Mouse (Mus musculus) stomach, embryonic 14.5 days (tissue): ENCODE data around the gene Tstd1. TPM values are rescaled to one million over a fixed set of nuclear protein-coding genes. Genes with fewer than 3 reads are reported as not detected.

Experiments
- ATAC-seq: fragments of 200-750 bp; cut with Nextera tagmentation; 2 replicates; pipeline ENCODE4 v1.8.0; 2017; ENCODE audit warnings: low read depth, moderate TSS enrichment; ENCODE audit not compliant: insufficient number of reproducible peaks, insufficient read depth, low FRiP score
- H3K27ac ChIP-seq: fragments of 300-500 bp; sonication (generic); 2 replicates; pipeline ENCODE4 v1.5.1; 2014; ENCODE audit warnings: mild to moderate bottlenecking, low read length, moderate library complexity, mixed read lengths
- H3K27me3 ChIP-seq: fragments of 300-500 bp; sonication (generic); 2 replicates; pipeline ENCODE4 v1.6.1; 2014; ENCODE audit warnings: low read length, control low read depth, mixed read lengths; ENCODE audit not compliant: control insufficient read depth, insufficient read depth
- H3K36me3 ChIP-seq: fragments of 300-500 bp; sonication (generic); 2 replicates; pipeline ENCODE4 v1.6.1; 2014; ENCODE audit warnings: mild to moderate bottlenecking, control low read depth, low read length, moderate library complexity, mixed read lengths; ENCODE audit not compliant: control insufficient read depth, insufficient read depth
- H3K4me1 ChIP-seq: fragments of 300-500 bp; sonication (generic); 2 replicates; pipeline ENCODE4 v1.6.1; 2014; ENCODE audit warnings: low read length, control low read depth, mixed read lengths; ENCODE audit not compliant: control insufficient read depth, insufficient read depth
- H3K4me2 ChIP-seq: fragments of 300-500 bp; sonication (generic); replicated peaks from 2 replicates; pipeline ENCODE4 v1.6.1; 2014; ENCODE audit warnings: low read depth, low read length, control low read depth
- H3K4me3 ChIP-seq: fragments of 300-500 bp; sonication (generic); 2 replicates; pipeline ENCODE4 v1.5.1; 2014; ENCODE audit warnings: low read depth, low read length, control low read depth
- H3K9ac ChIP-seq: fragments of 300-500 bp; sonication (generic); replicated peaks from 2 replicates; pipeline ENCODE4 v1.6.1; 2014; ENCODE audit warnings: low read depth, mild to moderate bottlenecking, control low read depth, low read length, moderate library complexity, mixed read lengths
- H3K9me3 ChIP-seq: fragments of 300-500 bp; sonication (generic); 2 replicates; pipeline ENCODE4 v1.6.1; 2016; ENCODE audit warnings: low read depth, low read length, control low read depth; ENCODE audit not compliant: control insufficient read depth
- WGBS: fragments of 180-500 bp; shearing (Covaris S2); extraction: QIAGEN DNeasy Blood & Tissue Kit; methylation state at CpG from one replicate; pipeline ENCODE4 v1.1.7; 2014; 5-methylcytosine and 5-hydroxymethylcytosine counted together
- polyA plus RNA-seq: library from polyadenylated mRNA; unstranded; fragments of >200 nt; fragmentation: Nextera tagmentation; extraction: Ambion mirVana; gene quantifications from 2 replicates; pipeline ENCODE4 v1.2.1, GENCODE M21; 2014

Gene Tstd1
- polyA plus RNA-seq, 1 experiment from 2014 or later, result 3.1 TPM

DNA sequence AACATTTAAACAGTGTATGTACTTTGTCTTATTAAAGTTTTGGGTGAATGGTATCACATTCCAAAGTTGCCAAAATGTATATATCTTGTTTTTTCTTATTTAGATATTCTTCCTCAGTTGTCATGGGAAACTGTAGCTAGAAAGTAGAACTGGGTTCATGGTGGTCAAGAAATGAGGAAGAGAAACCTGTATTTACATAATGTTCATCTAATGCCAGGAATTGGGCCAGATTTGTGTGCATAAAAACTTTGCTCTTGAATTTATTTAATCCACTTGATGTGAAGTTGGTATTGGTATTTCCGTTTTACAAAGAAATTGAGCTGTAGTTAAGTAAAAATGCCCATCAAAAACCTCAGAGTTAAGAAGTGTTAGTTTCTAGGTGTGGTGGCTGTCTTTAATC is 8.4 kb upstream of the Tstd1 start:
- no peak overlapping the region for H3K27ac ChIP-seq
- no peak overlapping the region for H3K9ac ChIP-seq
- H3K4me3 ChIP-seq, result no peak overlapping the region
- H3K4me2 ChIP-seq, result no peak overlapping the region
- H3K9me3 ChIP-seq, result no peaks in the 10 kb centered on the region
- H3K27me3 ChIP-seq, result no peaks in the 10 kb centered on the region
- ATAC-seq, result no peak
- H3K36me3 ChIP-seq, result peaks cover 6% of the 10 kb centered on the region; the same call in 1 of the 2 replicates
- H3K4me1 ChIP-seq, result peaks cover 15% of the 10 kb centered on the region
- 93% methylated on average over 1 of the region's 1 CpGs for WGBS

DNA sequence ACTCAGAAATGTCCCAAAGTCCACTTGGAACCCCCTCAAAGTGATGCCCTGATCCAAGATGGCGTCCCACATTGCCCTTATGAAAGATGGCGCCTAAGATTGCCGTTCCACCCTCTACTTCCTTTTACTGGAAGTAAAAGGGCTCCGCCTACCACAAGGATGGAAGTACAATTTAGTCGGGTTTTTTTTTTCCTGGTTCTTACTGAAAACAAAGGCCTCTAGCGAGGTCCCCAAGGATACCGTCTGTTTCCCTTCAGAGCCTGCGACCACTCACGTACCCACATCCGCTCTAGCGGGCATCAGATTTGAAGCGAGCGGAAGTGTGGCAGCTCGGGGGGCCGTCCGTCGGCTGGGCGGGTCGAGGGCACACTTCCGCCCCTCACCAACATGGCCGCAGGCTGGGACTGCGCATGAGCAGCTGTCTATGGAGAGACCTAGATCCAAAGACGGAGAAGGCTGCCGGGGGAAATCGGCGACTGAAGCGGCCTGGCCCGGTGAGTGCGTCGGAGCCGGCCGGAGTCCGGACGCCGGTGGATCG is 7.7 kb upstream of the Tstd1 start, which contains the start of gene Usf1:
Gene Usf1, plus strand, starts transcription at position 367 of the 538 bp plus-strand sequence.
- ATAC-seq, result peak; percentile 96
- peaks cover 13% of the 10 kb centered on the region for H3K36me3 ChIP-seq
- H3K9me3 ChIP-seq, result no peaks in the 10 kb centered on the region
- H3K4me2 ChIP-seq, result peak within 1 kb of the TSS; percentile 49
- peak within 1 kb of the TSS; percentile 83 for H3K27ac ChIP-seq
- peaks cover 15% of the 10 kb centered on the region for H3K4me1 ChIP-seq
- peak within 1 kb of the TSS; percentile 71 for H3K9ac ChIP-seq
- WGBS, result under 1% methylated on average over 36 of the region's 36 CpGs
- H3K27me3 ChIP-seq, result no peaks in the 10 kb centered on the region
- peak within 1 kb of the TSS; percentile 85 for H3K4me3 ChIP-seq

DNA sequence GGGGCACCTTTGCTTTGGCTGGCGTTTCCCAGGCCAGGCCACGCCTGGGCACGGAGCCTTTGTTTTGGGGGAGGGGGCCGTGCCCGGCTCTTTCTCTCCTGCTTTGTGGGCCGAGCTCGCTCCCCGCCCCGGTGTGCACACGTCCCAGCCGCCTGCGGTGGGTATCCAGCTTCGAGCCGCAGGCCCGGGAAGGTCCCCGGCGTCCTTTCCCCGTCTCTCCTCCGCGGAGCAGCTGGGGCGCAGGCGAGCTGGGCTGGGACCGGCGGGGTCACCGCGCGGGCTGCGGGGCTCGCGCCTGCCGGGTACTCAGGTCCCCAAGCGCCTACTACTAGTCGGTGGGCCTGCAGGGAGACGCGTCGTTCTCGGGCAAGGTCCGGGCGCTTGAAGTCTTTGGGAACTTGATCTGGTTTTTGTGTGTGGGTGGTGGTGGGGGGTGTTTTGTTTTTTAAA is 7.2 kb upstream of the Tstd1 start:
- H3K36me3 ChIP-seq, result peaks cover 18% of the 10 kb centered on the region
- peak overlapping the region; percentile 83 for H3K27ac ChIP-seq
- no peaks in the 10 kb centered on the region for H3K27me3 ChIP-seq
- H3K9me3 ChIP-seq, result no peaks in the 10 kb centered on the region
- peak; percentile 77 for ATAC-seq
- under 1% methylated on average over 37 of the region's 39 CpGs for WGBS
- H3K9ac ChIP-seq, result peak overlapping the region; percentile 71
- peak overlapping the region; percentile 85 for H3K4me3 ChIP-seq
- peaks cover 15% of the 10 kb centered on the region for H3K4me1 ChIP-seq
- peak overlapping the region; percentile 49 for H3K4me2 ChIP-seq

DNA sequence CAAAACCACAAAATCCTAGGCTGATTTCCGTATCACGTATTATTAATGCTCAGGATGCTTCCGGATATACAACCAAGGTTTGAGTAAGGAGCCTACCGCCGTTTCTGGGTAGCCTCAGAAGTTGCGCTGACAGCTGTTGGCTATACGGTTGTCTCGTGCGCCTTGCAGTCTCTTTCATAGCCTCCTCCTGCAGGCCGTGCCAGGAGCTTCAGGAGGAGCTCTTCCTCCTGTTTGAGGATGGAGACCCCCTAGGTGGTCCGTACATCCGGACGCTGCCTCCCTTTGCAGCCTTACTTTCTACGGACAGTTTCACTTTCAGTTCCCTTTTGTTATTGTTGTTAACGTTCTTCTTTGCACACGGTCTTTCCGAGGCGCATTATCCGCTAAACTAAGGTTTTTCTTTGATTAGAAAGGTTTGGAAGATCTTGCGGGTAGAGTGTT is 6.7 kb upstream of the Tstd1 start:
- WGBS, result under 1% methylated on average over 20 of the region's 20 CpGs
- no peaks in the 10 kb centered on the region for H3K27me3 ChIP-seq
- H3K4me3 ChIP-seq, result peak overlapping the region; percentile 85

DNA sequence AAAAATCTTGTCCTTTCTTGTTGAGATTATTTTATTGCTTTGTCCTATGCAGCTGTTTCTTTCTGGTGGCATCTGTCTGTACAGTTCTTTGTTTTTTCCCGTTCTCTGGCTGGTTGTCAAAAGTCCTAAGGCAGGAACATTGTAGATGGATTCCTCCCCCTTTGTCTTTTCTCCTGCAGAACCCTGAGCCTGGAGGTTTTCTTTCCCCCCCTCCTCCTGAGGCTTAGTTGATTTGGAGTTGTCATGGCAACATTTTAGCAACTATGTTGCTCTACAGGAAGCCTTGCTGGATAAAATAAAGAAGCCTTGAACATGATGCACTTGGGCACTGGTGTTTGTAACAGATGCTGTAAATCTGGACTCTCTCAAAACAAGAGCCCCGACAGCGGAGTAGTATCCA is 6.2 kb upstream of the Tstd1 start:
- WGBS, result 46% methylated on average over 3 of the region's 3 CpGs

More for the DNA sequence above, 6.7 kb upstream of the Tstd1 start:
- H3K9ac ChIP-seq, result peak overlapping the region; percentile 71
- peak overlapping the region; percentile 49 for H3K4me2 ChIP-seq
- H3K9me3 ChIP-seq, result no peaks in the 10 kb centered on the region
- peaks cover 15% of the 10 kb centered on the region for H3K4me1 ChIP-seq
- peak overlapping the region; percentile 83 for H3K27ac ChIP-seq
- H3K36me3 ChIP-seq, result peaks cover 23% of the 10 kb centered on the region
- ATAC-seq, result peak; percentile 17; the same call in 1 of the 2 replicates

DNA sequence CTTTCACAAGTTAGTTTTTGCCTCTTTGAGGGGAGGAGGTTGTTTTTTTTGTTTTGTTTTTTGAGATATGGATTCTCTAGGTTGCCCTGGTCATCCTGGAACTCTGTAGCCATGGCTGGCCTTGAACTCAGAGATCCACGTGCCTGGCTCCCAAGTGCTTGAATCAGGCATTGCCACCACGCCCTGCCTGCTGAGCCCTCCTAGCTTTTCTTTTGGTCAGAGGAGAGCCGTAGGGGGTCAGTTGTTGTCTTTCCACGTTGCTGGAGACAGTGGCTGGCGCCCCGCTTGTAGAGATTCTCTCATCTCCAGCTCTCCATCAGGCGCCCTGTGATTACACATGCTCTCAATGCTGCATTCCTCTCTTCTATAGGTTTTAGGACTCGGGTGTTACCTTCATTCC is 5.1 kb upstream of the Tstd1 start:
- 83% methylated on average over 8 of the region's 8 CpGs for WGBS
- H3K9me3 ChIP-seq, result no peaks in the 10 kb centered on the region
- no peak overlapping the region for H3K9ac ChIP-seq
- no peak overlapping the region for H3K4me2 ChIP-seq
- peaks cover 34% of the 10 kb centered on the region for H3K36me3 ChIP-seq
- ATAC-seq, result no peak
- no peaks in the 10 kb centered on the region for H3K27me3 ChIP-seq
- H3K4me3 ChIP-seq, result no peak overlapping the region
- no peak overlapping the region for H3K27ac ChIP-seq
- H3K4me1 ChIP-seq, result peaks cover 15% of the 10 kb centered on the region

More for the DNA sequence above, 6.2 kb upstream of the Tstd1 start:
- peak overlapping the region; percentile 71 for H3K9ac ChIP-seq
- peaks cover 27% of the 10 kb centered on the region for H3K36me3 ChIP-seq
- H3K4me2 ChIP-seq, result peak overlapping the region; percentile 49
- peak overlapping the region; percentile 85 for H3K4me3 ChIP-seq
- H3K9me3 ChIP-seq, result no peaks in the 10 kb centered on the region
- no peaks in the 10 kb centered on the region for H3K27me3 ChIP-seq
- peak overlapping the region; percentile 83 for H3K27ac ChIP-seq
- H3K4me1 ChIP-seq, result peaks cover 15% of the 10 kb centered on the region
- ATAC-seq, result no peak

DNA sequence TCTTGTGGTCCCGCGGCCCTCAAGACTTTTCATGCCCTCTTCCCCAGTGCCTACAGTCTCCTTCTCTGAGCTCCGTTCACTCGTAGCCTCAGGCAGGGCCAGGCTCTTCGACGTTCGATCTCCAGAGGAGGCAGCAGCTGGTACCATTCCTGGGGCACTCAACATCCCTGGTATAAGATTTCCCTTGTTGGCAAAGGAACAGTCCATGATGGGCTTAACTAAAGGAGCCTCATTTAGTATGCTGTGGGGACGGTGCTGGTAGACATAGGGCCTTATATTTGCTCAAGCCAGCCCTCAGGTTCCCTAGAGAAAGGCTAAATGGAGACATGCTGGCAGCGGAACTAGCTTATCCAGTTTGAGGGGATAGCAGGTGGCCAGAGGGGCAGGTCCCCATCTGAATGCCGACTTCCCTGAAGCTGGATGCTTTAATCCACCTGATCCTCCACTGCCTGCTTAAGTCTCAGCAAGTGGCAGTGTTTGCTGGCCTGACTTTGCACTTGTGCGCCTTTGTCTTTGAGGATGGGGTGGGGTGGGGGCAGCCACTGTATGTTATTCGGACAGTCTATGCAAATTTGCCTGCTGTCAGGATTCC is 715 bp downstream of the Tstd1 start:
- Histone ChIP-seq H3K36me3 (peaks cover 45% of the 10 kb centered on the region), H3K4me1 (no peaks in the 10 kb centered on the region), H3K27me3 (no peaks in the 10 kb centered on the region), H3K9ac (no peak overlapping the region), H3K9me3 (no peaks in the 10 kb centered on the region), H3K4me3 (no peak overlapping the region), H3K27ac (peak overlapping the region; percentile 61), H3K4me2 (no peak overlapping the region)
- ATAC-seq, result peak; percentile 42; the same call in 1 of the 2 replicates
- 63% methylated on average over 12 of the region's 12 CpGs for WGBS

DNA sequence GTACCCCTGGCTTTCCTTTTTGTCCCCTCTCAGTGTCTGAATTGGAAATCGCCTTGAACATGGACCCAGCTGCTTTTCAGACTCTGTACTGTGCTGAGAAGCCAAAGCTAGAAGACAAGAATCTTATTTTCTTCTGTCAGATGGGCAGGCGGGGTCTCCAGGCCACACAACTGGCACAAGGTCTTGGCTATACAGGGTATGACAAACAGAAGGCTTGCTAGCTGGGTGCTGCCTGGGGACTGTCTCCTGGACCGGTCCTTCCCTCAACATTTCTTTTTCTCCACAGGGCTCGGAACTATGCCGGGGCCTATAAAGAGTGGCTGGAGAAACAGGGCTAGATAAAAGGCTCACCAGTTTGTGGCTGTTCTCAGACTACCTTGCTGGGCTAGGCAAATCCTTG is 1.2 kb downstream of the Tstd1 start:
- peaks cover 43% of the 10 kb centered on the region for H3K36me3 ChIP-seq
- no peak for ATAC-seq
- no peaks in the 10 kb centered on the region for H3K4me1 ChIP-seq
- peak overlapping the region; percentile 61; the same call in 1 of the 2 replicates for H3K27ac ChIP-seq
- H3K4me2 ChIP-seq, result no peak overlapping the region
- no peak overlapping the region for H3K9ac ChIP-seq
- H3K4me3 ChIP-seq, result no peak overlapping the region
- H3K9me3 ChIP-seq, result no peaks in the 10 kb centered on the region
- H3K27me3 ChIP-seq, result no peaks in the 10 kb centered on the region
- 82% methylated on average over 5 of the region's 5 CpGs for WGBS
